Mouse (Mus musculus): ENCODE results near the gene Tep1.

DNA sequence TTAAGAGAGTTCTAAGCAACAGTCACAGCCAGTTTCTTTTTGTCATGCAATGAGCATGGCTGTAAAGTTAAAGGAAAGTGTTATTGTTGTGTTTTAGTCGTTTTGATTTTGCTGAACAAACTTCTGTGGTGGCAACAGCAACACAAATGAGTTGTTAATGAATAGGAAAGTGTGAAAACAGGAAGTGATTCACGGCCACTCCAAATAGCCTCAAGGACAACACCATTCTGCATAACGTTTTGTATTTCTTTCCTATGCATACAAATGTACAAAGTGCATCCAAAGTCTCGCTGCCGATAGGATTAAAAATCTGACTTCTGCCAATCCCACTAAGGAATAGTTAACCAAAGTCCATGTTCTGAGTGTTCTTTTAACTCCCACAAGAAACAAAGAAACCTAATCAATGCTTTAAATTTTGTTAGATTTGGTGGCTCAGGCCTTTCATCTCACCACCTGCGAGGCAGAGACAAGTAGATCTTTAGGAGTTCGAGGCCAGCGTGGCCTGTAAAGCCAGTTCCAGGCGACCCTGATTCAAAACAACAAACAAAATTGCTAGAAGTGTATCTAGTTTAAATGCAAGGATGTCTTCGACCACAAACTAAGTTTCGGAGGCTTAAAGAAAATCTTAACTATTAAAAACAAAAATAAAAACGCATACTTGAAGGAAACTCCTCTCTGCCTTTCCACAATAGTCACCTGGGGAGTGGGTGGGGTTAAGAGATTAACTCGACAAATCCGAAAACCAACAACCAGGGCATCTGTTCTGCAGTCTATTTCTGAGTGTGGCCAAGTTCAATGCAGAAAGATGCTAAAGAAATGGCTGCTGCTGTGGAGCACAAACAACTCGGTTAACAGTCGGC lies 85.7 kb downstream of the Tep1 start:
- TF ChIP-seq CTCF (IDR thresholded peaks at IDR 0.05; ENCODE audit: control insufficient read depth, insufficient read depth, insufficient replicate concordance, low read depth, low read length) (no peak), POLR2A (IDR thresholded peaks at IDR 0.05; ENCODE audit: control insufficient read depth, low read depth, low read length) (no peak)
